Mouse (Mus musculus) right cerebral cortex, postnatal 14 days (tissue): ENCODE measurements at regions not wholly inside any gene's neighbourhood (a gene's known extent, or its start where the extent isn't known, plus 50 kb on each side); places are given as distances from the start of the nearest gene placed in this dataset.
"Not testable (repeated sequence)": the region's sequence is repeated elsewhere in the genome, so short reads cannot be mapped to it uniquely, and the experiment has no call there.

ENCODE experiments used
- DNase-seq: peaks from one replicate; pipeline ENCODE4 v3.0.0; 2022

- no peak for DNase-seq
Observed at GRCm38 (mm10) chr15:41920270-41920669, 1786.1 kb downstream of the 9330182O14Rik start.

GRCm38 (mm10) chr15:41936697-41937096, 1802.5 kb downstream of the 9330182O14Rik start:
- DNase-seq = no peak

GRCm38 (mm10) chr15:41945226-41945625, 1811.1 kb downstream of the 9330182O14Rik start:
- DNase-seq = no peak

- no peak for DNase-seq
Observed at GRCm38 (mm10) chr15:41947888-41948287, 1813.7 kb downstream of the 9330182O14Rik start.

DNA sequence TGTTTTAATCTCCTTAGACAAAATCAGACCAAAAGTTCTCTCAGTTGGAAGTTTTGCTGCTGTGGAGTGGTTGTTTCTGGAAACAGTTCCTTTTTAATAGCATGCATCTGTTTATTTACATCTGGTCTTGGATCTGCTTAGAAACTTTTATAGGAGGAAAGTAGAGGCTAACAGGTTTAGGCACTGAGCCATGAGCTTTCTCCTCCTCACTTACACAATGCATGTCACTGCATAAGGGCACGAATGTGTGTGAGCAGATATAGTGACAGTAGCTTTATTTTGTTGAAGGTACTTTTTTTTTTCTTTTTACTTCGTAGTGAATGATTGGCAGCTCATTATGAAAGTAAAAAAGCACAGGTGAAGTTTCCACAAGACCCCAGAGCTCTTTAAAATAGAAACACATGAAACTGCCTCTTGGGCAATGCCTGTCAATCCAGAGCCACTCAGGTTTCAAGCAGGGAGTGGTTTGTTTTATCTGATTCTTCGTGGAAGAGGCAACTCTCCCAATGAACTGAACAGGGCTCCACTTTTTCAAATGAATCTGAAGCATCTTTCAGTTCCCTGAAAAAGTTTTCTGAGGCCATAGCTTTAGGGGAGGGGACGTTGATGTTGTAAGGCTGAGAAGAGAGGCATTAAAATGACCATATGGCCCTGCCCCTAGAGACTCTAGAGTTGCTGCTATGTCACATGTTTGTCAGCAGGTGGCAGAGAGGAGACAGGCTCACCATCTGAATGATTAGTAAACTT, 1814.4 kb downstream of the 9330182O14Rik start:
- DNase-seq = no peak

DNA sequence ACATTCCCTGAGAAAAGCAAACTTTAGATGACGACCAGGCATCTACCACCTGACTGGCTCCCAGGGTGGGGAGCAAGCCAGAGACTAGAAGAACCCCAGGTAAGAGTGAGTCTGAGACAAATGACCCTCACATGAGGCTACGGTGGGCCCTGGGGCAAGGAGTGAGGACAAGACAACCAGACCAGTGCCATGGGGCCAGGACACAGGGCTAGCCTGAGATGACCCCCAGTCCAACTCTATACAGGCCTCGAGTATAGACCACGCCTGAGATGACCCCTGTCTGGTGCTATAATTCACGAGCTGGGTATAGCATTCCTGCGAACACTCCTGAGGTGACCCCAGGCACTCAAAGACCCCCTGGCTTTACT, 1814.9 kb downstream of the 9330182O14Rik start:
- no peak for DNase-seq

DNA sequence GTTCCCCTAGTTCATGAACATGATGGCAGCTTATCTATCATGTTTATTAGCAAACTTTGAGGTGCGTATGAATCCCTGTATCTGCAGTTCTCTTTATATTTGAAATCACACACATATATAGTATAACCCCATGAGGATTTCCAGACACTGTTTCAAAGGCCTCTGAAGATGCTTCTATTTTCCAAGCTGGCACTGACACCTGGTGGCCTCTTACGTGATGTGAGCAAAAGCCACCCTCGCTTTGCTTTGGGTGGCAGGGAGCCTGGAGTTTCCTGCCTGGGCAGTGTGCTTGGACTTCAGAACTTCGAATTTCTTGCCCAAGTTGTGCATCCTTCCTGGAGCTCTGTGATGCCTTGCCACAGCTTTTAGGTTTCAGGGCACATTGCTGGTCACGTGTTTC, 1817.1 kb downstream of the 9330182O14Rik start:
- peak; percentile 20 for DNase-seq

- DNase-seq = no peak
Observed at GRCm38 (mm10) chr15:41960597-41960996, 1826.4 kb downstream of the 9330182O14Rik start.

GRCm38 (mm10) chr15:41970877-41971276, 1836.7 kb downstream of the 9330182O14Rik start:
- no peak for DNase-seq

GRCm38 (mm10) chr15:41973263-41973662, 1839.1 kb downstream of the 9330182O14Rik start:
- DNase-seq = peak; percentile 89

DNA sequence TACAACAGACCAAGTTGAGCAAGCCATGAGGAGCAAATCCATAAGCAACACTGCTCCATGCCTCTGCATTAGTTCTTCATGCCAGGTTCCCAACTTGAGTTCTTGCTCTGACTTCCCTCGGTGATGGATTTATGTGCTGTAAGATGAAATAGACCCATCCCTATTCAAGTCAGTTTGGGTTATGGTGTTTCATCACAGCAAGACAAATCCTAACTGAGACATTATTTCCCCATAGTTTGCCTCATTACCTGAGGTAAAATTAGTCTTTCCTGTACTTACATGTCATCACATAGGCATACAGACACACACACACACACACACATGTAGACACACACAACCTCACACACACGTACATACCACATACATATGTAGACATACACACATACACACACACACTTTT, 1843.0 kb downstream of the 9330182O14Rik start:
- DNase-seq = no peak

GRCm38 (mm10) chr15:41977649-41978231, 1843.6 kb downstream of the 9330182O14Rik start:
- DNase-seq = peak; percentile 7

- no peak for DNase-seq
Observed at GRCm38 (mm10) chr15:41983261-41983660, 1849.1 kb downstream of the 9330182O14Rik start.

- no peak for DNase-seq
Observed at GRCm38 (mm10) chr15:41984267-41984666, 1850.1 kb downstream of the 9330182O14Rik start.

GRCm38 (mm10) chr15:41986264-41986663, 1852.1 kb downstream of the 9330182O14Rik start:
- no peak for DNase-seq

DNA sequence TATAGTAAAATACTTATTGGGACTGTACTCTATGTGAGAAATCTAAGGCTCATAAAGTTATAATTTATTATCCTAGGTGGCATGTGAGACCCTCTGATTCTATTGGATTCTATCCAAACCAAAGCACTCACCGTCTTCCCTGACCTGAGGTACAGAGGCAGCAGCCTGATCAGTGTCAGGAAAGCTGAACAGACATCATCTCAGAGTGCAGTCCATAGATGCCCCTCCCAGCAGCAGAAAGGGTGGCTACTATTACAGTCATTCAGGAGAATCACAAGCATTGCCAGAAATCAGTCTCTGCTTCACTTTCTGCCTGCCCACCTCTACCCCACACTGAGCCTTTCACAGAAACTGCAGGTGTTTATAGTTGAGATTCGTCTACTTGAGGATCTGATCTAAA, 1854.9 kb downstream of the 9330182O14Rik start:
- DNase-seq = no peak

DNA sequence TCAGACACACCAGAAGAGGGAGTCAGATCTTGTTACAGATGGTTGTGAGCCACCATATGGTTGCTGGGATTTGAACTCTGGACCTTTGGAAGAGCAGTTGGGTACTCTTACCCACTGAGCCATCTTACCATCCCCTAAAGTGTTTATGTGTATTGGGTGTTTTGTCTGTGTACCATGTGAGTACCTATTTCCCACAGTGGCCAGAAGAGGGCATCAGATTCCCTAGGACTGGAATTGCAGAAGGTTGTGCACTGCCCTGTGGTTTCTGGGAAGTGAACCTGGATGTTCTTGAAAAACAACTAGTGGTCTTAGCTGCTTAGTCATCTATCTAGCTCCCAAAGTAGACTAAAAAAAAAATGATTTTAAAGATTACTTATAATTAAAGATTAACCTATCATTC, 1857.7 kb downstream of the 9330182O14Rik start:
- no peak for DNase-seq

- not testable (repeated sequence) for DNase-seq
Observed at GRCm38 (mm10) chr15:42032286-42032685, 1898.1 kb downstream of the 9330182O14Rik start.

GRCm38 (mm10) chr15:42047088-42047976, 1913.2 kb downstream of the 9330182O14Rik start:
- DNase-seq = no peak

GRCm38 (mm10) chr15:42056772-42057171, 1922.6 kb downstream of the 9330182O14Rik start:
- DNase-seq = peak; percentile 5

DNA sequence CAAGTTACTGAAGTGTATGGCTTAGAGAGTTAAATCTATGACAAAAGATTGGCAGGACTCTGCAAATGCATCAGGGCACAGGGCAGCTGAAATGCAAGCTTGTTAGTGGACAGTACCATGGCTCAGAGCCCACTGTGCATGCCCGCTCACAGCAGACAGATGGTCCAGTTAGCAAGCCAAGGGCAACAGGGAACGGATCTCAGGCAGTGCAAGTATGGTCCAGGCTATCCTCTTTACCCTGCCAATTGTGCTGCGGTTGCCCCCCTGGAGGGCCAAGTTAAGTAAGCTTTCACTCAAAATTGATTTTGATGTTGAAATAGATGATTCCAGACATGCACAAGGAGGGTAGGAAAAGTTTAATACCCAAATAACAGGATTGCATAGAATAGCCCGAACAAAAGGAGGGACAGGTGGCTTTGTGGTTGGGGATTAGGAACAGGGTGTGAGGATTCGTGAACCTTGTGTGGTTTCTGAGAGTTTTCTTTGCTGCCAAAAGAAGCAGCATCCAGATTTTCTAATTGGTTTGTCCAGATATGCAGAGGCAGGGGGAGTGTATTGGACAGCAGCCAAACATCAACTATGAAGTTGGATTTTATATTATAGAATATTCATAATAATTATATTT, 1934.2 kb downstream of the 9330182O14Rik start:
- no peak for DNase-seq

- no peak for DNase-seq
Observed at GRCm38 (mm10) chr15:42069072-42069471, 1934.9 kb downstream of the 9330182O14Rik start.

- DNase-seq = no peak
Observed at GRCm38 (mm10) chr15:42073486-42073885, 1939.3 kb downstream of the 9330182O14Rik start.
